In genomic region chr6:59303031-59303430, GRCm38 (mm10) we compare ENCODE assay signal across 15 mouse cellular contexts.
DNase-seq lines count a peak whose midpoint lies in the region; ATAC-seq lines count a peak whose summit lies in the region.
"Had no signal": no experiment of that assay in that cellular context is flagged by ENCODE, and none has a peak within 500 bp of the region (broad histone marks: within the 10 kb centered on the region; RNA-seq: fewer than 3 reads in every experiment).

No protein-coding gene starts in this region.

- H3K27ac ChIP-seq in heart, embryonic 11.5 days (ENCODE audit: low read depth, low read length) = no peak overlapping the region
- H3K27ac ChIP-seq: liver, embryonic 12.5 days; macrophage; neural tube, embryonic 13.5 days had no signal

- H3K36me3 ChIP-seq in heart, embryonic 11.5 days (ENCODE audit: control insufficient read depth, insufficient read depth, low read length) = no peaks in the 10 kb centered on the region
- H3K36me3 ChIP-seq: liver, embryonic 12.5 days; neural tube, embryonic 13.5 days had no signal

- WGBS in heart, embryonic 11.5 days (ENCODE audit: insufficient replicate concordance) = 67% methylated on average over 1 of the region's 1 CpGs

- no peak overlapping the region for H3K4me2 ChIP-seq in heart, embryonic 11.5 days
- H3K4me2 ChIP-seq: liver, embryonic 12.5 days; lung, embryonic 14.5 days; midbrain, embryonic 11.5 days; neural tube, embryonic 13.5 days had no signal

- H3K9me3 ChIP-seq in heart, embryonic 11.5 days (replicated peaks; ENCODE audit: control insufficient read depth, low read length) = no peaks in the 10 kb centered on the region
- H3K9me3 ChIP-seq: liver, embryonic 12.5 days; neural tube, embryonic 13.5 days had no signal

- H3K4me1 ChIP-seq in heart, embryonic 11.5 days (ENCODE audit: control insufficient read depth, insufficient read depth, low read length) = no peaks in the 10 kb centered on the region
- H3K4me1 ChIP-seq: liver, embryonic 12.5 days; neural tube, embryonic 13.5 days had no signal

- DNase-seq in heart, adult 11 months = peak; percentile 84
- DNase-seq in 3T3-L1 (ENCODE audit: low read depth, low spot score) (peak; percentile 98), NIH3T3 (ENCODE audit: low read depth) (peak; percentile 89)
- DNase-seq in cerebellum, postnatal 36 days = peak; percentile 13 to 31
- no peak for DNase-seq in right cerebral cortex, postnatal 25 days
- no peak for DNase-seq in lung, postnatal 10 days
- DNase-seq: adrenal gland, postnatal 14 days; kidney, adult 8-10 months; lung, embryonic 14.5 days had no signal

- no peak for ATAC-seq in heart, embryonic 11.5 days (replicated peaks; ENCODE audit: insufficient number of reproducible peaks, low FRiP score, low TSS enrichment)
- ATAC-seq: forebrain, embryonic 14.5 days; liver, embryonic 12.5 days had no signal

- H3K27me3 ChIP-seq in heart, embryonic 11.5 days (ENCODE audit: control insufficient read depth, insufficient read depth, low read length) = no peaks in the 10 kb centered on the region
- H3K27me3 ChIP-seq: liver, embryonic 12.5 days; neural tube, embryonic 13.5 days had no signal

- H3K9ac ChIP-seq in heart, embryonic 11.5 days (ENCODE audit: low read depth, low read length) = no peak overlapping the region
- H3K9ac ChIP-seq: liver, embryonic 12.5 days; lung, embryonic 14.5 days; neural tube, embryonic 13.5 days had no signal

- H3K4me3 ChIP-seq in heart, embryonic 11.5 days (ENCODE audit: low read depth, low read length) = no peak overlapping the region
- H3K4me3 ChIP-seq: liver, embryonic 12.5 days; neural tube, embryonic 13.5 days had no signal

Comparison
In these comparisons a context has a peak if more than half of its experiments do, and no peak if none do; other contexts are left out.
1. DNase-seq: peak in heart, adult 11 months (single experiment), 3T3-L1 (single experiment), NIH3T3 (single experiment) and cerebellum, postnatal 36 days (2 of 2); none in right cerebral cortex, postnatal 25 days (single experiment) and lung, postnatal 10 days (single experiment).